Mouse (Mus musculus) embryo, embryonic 10.5 days (tissue): ENCODE measurements at regions not wholly inside any gene's neighbourhood (a gene's known extent, or its start where the extent isn't known, plus 50 kb on each side); places are given as distances from the start of the nearest gene placed in this dataset.

ENCODE experiments used
- DNase-seq: peaks from one replicate; pipeline ENCODE4 v3.0.0-alpha.2; 2015; ENCODE audit warnings: low spot score

DNA sequence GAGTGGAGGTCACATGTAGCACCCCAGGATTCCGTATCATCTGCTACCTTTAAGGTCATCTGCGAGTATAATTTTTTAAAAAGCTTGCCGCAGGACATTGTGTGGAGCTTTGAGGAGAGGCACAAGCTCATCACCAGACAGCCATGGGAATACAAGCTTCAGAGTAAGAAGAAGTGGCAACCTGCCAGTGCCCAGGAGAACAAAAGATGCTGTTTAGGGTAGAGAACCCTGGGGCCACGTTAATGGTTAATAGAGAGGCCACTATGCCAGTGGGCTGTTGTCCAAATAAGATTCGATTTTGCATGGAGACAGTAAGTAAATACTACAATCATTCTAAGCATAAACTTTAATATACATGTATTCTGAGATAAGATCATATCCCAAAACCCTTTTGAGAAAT lies 450.0 kb upstream of the Nrp1 start:
- no peak for DNase-seq

DNA sequence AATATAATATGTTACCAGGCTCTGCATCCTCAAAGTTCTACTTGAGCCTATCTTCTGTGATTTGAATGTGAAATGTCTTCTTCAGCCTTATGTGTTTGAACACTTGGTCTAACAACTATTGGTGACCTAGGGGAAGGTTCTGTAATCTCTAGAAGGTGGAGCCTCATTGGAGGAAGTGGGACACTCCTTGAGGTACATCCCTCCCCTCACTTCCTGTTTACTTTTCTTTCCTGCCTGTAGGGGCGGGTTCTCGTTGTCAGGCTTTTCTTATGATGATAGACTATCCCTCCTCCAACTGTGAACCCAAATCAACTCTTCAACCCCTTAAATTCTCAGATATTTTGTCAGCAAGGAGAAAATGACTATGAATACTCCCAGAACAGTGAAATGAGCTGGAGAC lies 448.8 kb upstream of the Nrp1 start:
- no peak for DNase-seq

DNA sequence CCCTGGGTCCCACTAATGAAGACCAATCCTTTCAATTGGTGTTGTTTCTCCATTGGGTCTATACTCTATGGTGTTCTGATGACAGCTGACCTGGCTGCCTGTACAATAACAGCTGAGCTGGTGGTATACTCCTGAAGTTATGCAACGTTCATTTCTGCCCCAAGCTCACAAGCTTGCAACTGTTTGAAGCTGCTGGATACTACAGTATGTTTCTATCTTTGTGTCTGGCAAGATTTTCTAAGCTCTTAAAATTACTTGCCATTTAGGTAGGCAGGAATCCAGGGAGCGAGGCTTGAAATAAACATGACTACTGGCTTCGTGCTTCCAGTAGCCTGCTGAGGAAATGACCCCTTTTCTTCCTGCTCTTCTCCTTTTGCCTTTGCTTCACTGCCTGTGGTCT lies 444.3 kb upstream of the Nrp1 start:
- no peak for DNase-seq

DNA sequence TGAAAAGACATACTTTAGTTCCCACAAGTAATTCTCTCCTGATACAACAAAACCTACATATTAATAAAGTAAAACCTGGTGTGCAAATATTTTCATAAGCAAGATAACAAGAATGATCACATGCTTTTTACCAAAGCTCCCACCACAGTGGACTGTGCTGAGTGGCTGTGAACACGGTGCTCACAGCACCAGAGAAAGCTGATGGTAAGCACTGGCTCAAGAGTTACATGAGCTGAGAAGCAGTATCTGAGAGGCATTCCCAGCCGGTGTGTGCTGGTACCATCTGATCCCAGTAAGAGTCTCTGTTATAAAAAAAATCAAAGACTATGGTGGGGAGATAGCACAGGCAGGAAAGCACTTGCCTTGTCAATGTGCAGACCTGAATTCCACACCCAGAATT lies 443.5 kb upstream of the Nrp1 start:
- no peak for DNase-seq

DNA sequence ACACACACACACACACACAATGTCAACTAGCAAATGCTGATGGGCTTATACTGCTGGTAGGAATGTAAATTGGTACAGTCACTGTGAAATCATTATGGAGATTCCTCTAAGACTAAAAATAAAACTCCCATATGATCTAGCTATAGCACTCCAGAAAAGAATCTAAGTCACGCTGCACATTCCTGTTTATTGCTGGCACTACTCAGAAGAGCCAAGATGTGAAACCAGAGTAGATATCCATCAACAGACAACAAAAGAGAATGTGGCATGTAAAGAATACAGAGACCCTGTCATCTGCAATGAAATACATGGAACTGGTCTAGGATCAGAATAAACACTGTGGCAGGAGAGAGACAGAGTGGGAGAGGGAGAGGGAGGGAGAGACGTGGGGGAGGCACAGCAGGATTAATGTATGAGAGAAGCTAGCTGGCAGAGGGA lies 442.8 kb upstream of the Nrp1 start:
- peak; percentile 17 for DNase-seq

DNA sequence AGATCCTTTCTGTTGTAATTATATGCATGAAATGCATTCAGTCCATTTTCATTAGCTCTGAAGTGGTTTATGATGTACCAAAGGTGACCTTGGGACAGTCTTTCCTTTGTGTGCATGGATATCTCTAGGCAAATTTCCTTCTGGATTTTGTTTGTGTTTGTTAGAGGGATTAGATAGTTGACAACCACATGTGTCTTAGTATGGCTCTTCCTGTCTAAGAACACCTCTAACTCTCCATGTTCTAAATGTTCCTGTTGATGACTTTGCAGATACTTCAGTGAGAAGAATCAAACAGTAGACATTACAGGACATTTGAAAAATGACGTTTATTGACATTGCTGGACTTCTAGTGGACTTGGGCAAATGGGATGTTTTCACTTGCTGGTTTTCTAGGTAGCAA lies 436.5 kb upstream of the Nrp1 start:
- DNase-seq, result no peak

DNA sequence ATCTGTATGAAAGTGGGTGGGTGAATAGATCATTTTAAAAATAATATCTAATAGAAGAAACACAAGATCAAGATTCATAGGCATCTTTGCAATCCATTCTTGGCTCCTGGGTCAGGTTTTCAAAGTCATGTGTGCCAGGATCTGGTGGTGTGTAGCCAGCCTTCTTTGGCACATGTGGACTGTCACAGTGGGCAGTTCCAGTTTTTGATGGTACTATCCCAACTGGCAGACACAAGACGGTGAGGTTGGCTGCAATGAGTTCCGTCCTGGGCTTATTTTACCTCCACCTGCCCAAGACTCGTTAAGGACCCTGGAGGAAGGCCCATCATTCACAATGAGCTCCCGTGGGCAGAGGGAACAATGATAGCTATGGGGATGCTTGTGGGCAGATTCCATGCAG lies 435.1 kb upstream of the Nrp1 start:
- no peak for DNase-seq

DNA sequence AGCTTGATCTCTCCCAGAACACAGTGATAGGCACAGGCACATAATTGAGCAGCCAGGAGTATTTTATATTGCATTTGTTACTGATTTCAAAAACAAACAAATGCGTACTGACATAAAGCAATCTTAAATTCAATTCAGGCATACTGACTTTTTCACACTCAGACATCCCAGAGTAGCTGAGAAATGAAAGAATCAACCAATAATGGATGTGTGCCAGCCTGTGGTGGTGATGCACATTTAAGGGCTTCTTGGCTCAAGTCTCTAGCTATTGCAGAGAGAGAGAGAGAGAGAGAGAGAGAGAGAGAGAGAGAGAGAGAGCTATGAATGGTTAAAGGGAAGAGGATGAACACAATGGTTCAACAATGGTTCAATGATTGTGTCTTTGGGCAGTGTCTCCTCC lies 426.1 kb upstream of the Nrp1 start:
- no peak for DNase-seq

DNA sequence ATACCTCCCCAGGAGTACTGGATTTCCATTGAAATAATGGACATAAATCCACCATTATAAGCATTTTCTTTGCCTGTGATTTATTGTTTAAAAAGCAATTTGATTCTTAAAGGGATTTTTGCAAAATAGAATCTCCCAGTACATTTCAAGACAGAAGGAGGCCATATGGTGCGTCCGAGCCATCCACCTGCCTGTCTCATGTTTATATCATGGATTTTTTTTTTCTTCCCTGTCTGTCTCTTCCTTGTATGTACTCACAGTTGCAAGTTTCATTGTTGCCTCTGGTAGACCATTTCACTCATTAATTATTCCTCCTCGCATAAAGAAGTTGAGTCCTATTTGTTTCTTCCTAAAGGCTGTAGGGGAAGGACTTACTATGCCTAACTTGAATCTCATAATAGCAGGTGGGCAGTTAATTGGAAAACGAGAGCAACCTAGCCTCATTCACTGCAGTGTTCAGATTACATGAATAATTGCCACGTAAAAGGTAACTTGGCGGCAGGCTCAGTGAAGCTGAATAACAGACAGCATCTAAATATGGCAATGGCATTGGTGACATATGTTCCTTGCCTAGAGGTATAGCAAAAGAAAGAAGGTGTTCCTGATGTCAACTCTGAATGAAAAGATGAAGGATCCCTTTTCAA lies 421.5 kb upstream of the Nrp1 start:
- no peak for DNase-seq

DNA sequence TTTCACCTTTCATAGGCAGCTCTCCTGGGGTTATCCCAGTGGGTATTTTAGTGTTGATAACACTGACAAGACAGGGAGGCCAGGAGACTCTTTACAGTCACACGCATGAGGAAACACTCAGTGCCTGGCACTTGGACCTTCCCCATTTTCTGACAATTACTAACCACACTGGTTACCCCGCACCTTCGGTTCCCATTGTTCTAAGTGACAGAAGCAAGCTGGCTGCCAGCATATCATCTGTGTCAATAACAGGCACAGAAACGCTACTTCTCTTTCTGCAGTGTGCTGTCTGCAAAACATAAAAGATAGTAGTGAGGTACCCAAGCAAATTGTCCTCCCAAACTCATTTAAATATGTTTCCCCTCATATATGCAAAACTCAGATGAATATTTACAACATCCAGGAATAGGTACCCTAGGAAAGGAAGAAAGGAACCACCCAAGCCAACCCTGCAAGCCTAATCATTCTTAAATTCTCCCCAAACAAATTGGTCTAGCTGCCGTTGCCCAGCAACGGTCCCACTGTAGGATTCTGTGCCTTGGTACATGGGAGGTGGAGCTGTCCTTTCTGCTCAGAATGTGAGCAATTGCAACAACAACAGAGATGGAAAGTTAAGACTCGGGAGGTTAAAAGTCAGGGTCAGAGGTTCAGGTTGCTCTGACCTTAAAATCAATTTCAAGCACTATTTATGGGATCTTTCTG lies 419.0 kb upstream of the Nrp1 start:
- DNase-seq, result peak; percentile 84

DNA sequence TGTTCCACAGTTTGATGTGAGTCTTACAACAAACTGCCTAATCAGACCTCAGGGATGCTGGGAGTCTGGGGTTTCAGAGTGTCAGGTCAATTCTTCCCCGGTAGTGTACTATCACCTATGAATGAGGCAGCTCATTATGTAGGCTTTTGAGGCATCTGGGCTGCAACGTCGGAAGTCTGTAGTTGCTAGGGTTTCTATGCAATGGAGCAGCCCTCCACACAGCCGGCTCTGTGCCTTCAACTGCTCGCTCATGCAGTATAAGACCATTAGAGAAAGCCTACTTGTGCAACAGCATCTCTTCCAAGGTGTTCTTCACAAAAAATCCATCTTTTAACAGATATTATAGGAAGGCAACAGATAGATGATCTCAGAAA lies 418.4 kb upstream of the Nrp1 start:
- no peak for DNase-seq

DNA sequence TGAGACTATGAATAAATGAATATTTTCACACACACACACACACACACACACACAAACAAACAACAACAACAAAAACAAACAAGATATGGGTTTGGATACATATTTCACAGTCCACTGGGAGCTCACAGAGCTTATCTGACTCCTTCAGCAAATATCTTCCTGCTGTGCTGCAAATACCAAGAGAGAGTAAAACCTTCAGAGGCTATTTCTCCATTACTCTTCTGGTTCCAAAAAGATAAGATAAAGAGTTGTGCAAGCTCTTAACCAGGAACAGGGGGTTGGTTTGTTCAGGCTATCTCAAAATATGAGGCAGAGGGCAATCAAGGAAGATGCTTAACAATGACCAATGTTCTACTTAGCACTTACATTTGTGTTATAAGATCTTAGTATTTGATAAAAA lies 416.1 kb upstream of the Nrp1 start:
- DNase-seq, result no peak

DNA sequence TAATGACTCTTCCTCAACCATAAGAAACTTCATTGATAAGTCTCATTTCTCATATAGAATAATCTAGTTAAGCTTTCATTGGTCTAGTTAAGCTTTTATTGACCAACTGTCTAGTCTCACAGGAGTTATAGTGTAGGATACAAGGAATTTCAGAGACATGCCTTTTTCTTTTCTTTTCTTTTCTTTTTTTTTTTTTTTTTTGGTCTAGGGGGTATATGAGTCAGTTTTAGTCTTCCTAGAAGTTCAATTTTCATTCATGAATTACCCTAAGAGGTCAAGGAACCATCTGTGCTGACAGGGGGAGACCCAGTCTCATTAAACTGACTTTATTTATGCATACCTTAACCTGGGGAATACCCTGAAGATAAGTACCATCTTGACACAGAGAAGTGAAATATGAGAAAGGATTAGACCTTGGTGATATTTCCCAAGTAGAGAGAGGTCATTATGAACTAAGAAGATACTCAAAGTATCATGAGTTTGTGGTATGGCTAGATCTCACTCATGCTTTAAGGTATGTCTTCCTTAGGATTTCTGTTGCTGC lies 413.4 kb upstream of the Nrp1 start:
- DNase-seq, result no peak

DNA sequence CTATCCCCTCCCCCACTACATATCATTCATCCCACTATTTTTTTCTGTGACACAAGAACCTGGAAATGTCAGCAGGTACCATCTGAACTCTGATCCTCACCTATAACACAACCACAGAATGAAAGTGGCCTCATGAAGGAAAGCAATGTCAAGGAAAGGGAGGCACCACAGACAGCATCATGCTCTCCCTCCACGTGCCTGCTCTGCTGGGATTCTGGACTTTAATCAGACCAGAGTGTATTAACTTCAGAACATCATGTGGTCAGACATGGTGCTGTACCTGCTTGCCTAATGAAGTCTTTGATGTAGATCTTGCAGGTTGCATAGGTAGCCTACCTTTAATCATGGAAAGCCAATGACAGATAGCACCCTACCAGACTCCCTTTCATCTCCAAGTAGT lies 400.8 kb upstream of the Nrp1 start:
- no peak for DNase-seq

DNA sequence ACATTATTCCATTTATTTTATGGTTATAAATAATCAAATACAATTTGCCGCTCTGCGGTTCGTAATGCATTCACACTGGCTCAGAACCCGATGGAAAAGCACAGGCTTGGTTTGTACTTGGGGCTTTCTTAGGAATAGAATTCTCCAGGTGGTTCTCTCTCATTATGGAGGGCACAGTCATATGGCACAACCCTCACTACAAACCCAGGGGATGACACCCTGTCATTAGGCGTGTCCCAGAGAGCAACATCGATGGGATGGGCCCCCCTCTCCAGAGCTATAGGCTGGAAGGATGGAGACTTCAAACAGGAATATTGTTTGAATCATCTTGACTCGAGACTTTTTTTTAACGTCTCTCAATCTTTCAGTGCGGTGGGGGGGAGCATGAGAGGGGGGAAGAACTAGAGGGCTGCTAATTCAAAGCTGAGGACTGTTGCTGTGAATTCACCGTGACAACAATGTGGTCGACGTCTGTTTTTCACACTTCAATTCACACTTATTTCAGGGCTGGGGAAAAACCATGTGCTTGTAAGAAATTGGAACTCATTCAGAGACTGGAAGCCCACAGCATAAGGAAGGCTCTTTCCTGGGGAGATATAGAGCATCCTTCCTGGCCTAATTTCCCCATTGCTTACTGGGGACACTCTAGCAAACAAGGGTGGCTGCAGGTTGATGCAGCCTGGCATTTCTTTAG lies 399.9 kb upstream of the Nrp1 start:
- DNase-seq, result no peak

DNA sequence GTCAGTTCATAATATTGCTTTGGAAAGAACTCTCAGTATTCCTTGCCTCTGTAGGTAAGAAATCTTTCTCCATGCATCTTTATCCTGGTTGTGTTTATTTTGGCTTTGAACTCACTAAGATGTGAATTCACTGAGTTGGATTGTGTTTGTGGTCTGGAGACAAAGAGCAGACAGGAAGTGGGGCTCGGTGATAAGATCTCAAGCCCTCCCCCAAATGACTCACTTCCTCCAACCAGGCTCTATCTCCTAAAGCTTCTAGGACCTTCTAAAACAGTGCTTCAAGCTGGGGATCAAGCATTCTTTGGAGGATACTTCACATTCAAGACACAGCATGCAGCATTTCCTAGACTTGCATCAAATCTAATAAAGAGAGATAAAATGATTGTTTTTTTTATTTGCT lies 395.5 kb upstream of the Nrp1 start:
- no peak for DNase-seq

DNA sequence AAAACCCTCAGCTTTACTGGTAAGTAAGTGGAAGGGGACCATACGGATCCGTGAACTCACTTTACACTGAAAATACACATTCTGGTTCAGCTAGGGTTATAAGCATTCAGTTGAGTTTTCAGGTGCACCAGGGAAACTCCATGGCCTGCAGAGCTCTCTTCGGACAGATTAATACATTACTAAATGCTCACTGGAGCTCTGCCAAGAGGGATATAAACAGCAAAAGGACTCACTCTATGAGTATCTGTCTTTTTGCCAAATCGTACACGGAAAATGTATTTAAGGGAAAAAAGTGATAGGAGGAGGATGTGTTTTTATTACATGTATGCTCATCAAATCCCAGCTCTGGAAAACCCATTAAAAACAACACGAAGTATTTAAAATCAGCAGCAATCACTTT lies 394.8 kb upstream of the Nrp1 start:
- DNase-seq, result no peak

DNA sequence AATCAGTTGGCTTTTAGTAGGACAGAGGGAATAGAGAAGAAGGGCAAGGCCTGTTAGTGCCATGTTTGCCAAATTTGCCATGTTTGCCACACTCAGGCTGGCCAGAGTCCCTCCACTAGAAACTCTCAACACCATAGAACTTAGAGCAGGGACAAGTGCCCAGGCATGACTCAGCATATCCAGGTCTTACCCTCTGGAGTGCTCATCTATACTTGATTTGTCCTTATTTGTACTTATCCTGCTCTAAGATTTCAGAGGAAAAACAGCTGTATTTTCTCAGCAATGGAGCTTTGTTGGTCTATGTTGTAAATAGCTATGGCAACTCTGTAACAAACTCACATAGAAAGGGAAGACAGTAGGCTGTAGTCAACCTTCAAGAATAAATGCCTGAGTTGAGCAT lies 393.6 kb upstream of the Nrp1 start:
- no peak for DNase-seq

DNA sequence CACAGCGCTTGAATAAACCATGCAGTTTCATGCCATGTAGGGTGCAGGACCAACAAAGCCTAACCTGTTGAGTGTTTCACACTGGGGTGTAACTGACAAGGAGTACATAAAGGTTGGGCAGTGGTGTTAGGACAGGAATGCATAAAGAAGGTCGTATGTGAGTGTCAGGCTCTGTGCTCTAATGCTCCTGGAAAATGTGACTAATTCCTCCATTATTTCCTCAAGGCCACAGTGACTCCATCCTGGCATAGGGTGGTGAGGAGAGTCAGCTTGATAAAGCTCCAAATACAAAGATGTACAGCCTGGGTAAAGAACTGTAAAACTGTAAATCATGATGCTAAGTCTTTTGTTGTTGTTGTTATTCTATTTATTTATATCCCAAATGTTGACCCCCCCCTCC lies 393.1 kb upstream of the Nrp1 start:
- DNase-seq, result no peak

DNA sequence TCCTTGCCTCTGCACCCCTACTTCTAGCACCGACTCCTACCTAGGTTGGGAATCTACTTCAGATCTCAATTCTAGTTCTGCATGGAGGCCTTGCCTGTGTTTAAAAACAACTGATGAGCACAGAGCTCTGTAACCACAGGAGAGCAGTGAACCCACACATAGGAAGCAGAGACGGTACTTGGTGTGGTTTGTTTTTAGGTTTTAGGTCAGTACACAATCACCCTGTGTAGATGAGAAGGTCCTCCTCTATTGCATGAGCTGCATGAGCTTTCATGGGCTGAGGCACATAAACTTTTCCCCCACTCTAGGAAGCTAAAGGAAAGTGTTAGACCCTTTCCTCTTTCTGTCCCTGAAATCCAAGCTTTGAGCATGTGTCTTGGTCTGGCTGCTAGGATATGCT lies 390.4 kb upstream of the Nrp1 start:
- DNase-seq, result no peak

DNA sequence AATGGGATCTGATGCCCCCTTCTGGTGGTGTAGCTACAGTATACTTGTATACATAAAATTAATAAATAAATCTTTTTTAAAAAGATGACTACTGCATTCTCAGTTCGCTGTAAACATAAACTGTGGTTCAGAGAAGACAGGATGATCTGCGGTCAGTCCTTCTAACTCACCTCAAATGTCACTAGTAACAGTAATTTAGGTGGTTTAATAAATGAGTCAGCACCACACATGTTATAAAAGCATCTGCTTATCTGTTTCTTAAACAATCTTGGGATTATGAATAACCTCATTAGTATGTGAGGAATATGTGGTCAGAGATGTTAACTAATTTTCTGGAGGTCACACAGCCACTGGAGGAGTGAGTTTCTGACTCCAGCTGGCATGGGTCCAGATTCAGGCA lies 385.2 kb upstream of the Nrp1 start:
- no peak for DNase-seq

DNA sequence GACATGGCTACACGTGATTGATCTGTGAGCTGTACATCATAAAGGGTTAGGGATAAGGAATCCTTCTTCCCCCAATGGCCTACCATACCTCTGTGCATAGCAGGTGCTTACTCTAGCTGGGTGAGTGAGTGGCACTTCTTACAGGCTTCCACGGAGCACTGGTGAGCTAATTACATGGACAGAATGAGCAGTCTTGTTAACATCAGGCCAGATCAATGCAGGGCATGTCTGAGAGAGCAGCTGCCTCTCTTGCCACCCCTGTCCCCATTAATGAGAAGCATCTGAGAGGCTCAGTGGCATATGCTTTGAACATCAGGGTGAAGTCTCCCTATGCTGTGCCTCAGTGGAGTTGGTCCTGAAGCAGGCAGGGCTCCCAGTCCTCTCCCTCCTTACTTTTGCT lies 380.7 kb upstream of the Nrp1 start:
- DNase-seq, result no peak
